Comparison of ENCODE assay signal across 8 mouse cellular contexts in the genomic region with DNA sequence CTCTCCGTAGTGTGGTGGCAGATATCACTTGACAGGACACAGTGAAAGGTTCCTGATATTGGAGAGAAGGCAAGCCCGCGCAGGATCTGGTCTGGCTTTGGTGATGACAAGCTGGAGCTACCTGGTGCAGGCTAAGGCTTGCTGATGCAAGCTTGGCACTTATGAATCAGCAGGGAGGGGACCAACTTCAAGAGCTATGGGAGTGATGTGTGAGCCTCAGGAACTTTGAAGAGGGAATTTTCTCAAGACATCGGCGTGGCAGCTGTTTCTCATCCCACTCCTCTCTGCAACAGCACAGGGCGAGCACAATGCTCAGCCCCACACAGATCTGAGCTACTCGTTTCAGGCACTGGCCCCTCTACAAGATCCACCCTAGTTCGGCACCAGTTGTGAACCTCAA. TPM values are rescaled to one million over a fixed set of nuclear protein-coding genes. Genes with fewer than 3 reads are reported as not detected.
DNase-seq lines count a peak whose midpoint lies in the region; ATAC-seq and TF ChIP-seq lines count a peak whose summit lies in the region.

Hagh (plus strand) TSS at position 302 of the 400 bp plus-strand sequence.

- H3K4me2 ChIP-seq in midbrain, embryonic 13.5 days (replicated peaks) = no peak within 1 kb of the TSS

- no peaks in the 10 kb centered on the region for H3K4me1 ChIP-seq in brown adipose tissue, adult 24 weeks (ENCODE audit: control insufficient read depth, insufficient read depth, insufficient read length, low read length)
- no peaks in the 10 kb centered on the region for H3K4me1 ChIP-seq in midbrain, embryonic 13.5 days (replicated peaks)

- no peaks in the 10 kb centered on the region for H3K36me3 ChIP-seq in midbrain, embryonic 13.5 days

- H3K4me3 ChIP-seq in left cerebral cortex, adult 2 months = no peak within 1 kb of the TSS
- H3K4me3 ChIP-seq in brown adipose tissue, adult 24 weeks (ENCODE audit: insufficient read depth, low read depth, low read length) = no peak within 1 kb of the TSS
- no peak within 1 kb of the TSS for H3K4me3 ChIP-seq in midbrain, embryonic 13.5 days (replicated peaks)

- no peak for TF ChIP-seq CTCF in left cerebral cortex, adult 2 months (IDR thresholded peaks at IDR 0.05)

- DNase-seq in left cerebral cortex, adult 2 months (ENCODE audit: extremely low spot score in 1 of 2, low spot score in 2 of 2) = no peak
- no peak for DNase-seq in left cerebral cortex, adult 11 months (ENCODE audit: low spot score)
- DNase-seq in heart, adult 18-20 months = no peak
- no peak for DNase-seq in layer of hippocampus, postnatal 10 days (ENCODE audit: low spot score in 2 of 2)
- no peak for DNase-seq in c-Kit-positive CD71-positive TER-119-positive erythroid progenitor cells, embryonic 14.5 days (ENCODE audit: low spot score)
- DNase-seq in B cell, adult 2 months = no peak

- 71% methylated on average over 8 of the region's 8 CpGs for WGBS in midbrain, embryonic 13.5 days

- no peak for ATAC-seq in midbrain, embryonic 13.5 days

- no peak within 1 kb of the TSS for H3K27ac ChIP-seq in left cerebral cortex, adult 2 months
- H3K27ac ChIP-seq in brown adipose tissue, adult 24 weeks (replicated peaks; ENCODE audit: low read depth, low read length) = no peak within 1 kb of the TSS
- H3K27ac ChIP-seq in midbrain, embryonic 13.5 days = no peak within 1 kb of the TSS

- peaks cover 18% of the 10 kb centered on the region; the same call in 1 of the 2 replicates for H3K27me3 ChIP-seq in midbrain, embryonic 13.5 days

- H3K9me3 ChIP-seq in midbrain, embryonic 13.5 days = no peaks in the 10 kb centered on the region

- no peak within 1 kb of the TSS for H3K9ac ChIP-seq in midbrain, embryonic 13.5 days (replicated peaks)

- intact Hi-C loops in left cerebral cortex, adult 2 months (cut with DNase I) = no loop called here

RNA-seq across cellular contexts. Expression of gene Hagh, which starts in this region (rescaled TPM):
- total RNA-seq in left cerebral cortex, adult 2 months (2021) = 100 to 1,000 TPM; 129 to 141 TPM
- 174 and 180 TPM in 2 replicates for polyA plus RNA-seq in brown adipose tissue, adult 24 weeks (2012; ENCODE audit: insufficient read depth, insufficient read length, missing spikeins)
- total RNA-seq in heart, adult 18-20 months (2021) = 10 to 100 TPM; 86.0 to 91.0 TPM
- 10 to 100 TPM; 81.5 to 87.7 TPM for total RNA-seq in layer of hippocampus, postnatal 10 days (2021)
- 43.9 and 49.7 TPM in 2 replicates for polyA plus RNA-seq in midbrain, embryonic 13.5 days (2015; fragmentation: Nextera tagmentation; extraction: Ambion mirVana)
